Mouse (Mus musculus): ENCODE data around the gene Haus3. TPM values are rescaled to one million over a fixed set of nuclear protein-coding genes. Genes with fewer than 3 reads are reported as not detected.

Haus3 gene
- total RNA-seq, 2 experiments from 2014 or later, result 5.1 to 5.5 TPM

- DNase-seq (ENCODE audit: low spot score in 2 of 2), result no peak
- intact Hi-C loops (cut with DNase I), result no loop called here
These were observed 3.5 kb downstream of the Haus3 start for GRCm38 (mm10) chr5:34165793-34166192.

- intact Hi-C loops (cut with DNase I), result loop anchor here (10.0 kb wide), 1 partner anchor 54 kb away; no protein-coding TSS in a partner anchor
- no peak for DNase-seq (ENCODE audit: low spot score in 2 of 2)
These were observed 20.9 kb downstream of the Haus3 start for GRCm38 (mm10) chr5:34148476-34148875.

- DNase-seq (ENCODE audit: low spot score in 2 of 2), result no peak
- intact Hi-C loops (cut with DNase I), result loop anchor here (10.0 kb wide), 1 partner anchor 53 kb away; no protein-coding TSS in a partner anchor
These were observed 21.8 kb downstream of the Haus3 start for GRCm38 (mm10) chr5:34147554-34147953.

GRCm38 (mm10) chr5:34139751-34140150, 29.6 kb downstream of the Haus3 start:
- intact Hi-C loops (cut with DNase I), result loop anchor here (10.0 kb wide), 1 partner anchor 45 kb away; no protein-coding TSS in a partner anchor
- DNase-seq (ENCODE audit: low spot score in 2 of 2), result peak; percentile 21 to 50

- intact Hi-C loops (cut with DNase I), result no loop called here
- peak; percentile 5 to 9 for DNase-seq (ENCODE audit: low spot score in 2 of 2)
These were observed 36.6 kb downstream of the Haus3 start for GRCm38 (mm10) chr5:34132731-34133130.

- intact Hi-C loops (cut with DNase I), result no loop called here
These were observed 45.2 kb downstream of the Haus3 start for GRCm38 (mm10) chr5:34124131-34124530.

GRCm38 (mm10) chr5:34119121-34119856, 50.0 kb downstream of the Haus3 start:
- intact Hi-C loops (cut with DNase I), result no loop called here
- peak; percentile 5 to 26 for DNase-seq (ENCODE audit: low spot score in 2 of 2)

More at GRCm38 (mm10) chr5:34124131-34124530, 45.2 kb downstream of the Haus3 start:
- no peak for DNase-seq (ENCODE audit: low spot score in 2 of 2)

GRCm38 (mm10) chr5:34105681-34106080, 63.6 kb downstream of the Haus3 start:
- peak in 1 of 2 experiments; percentile 2 for DNase-seq (ENCODE audit: low spot score in 2 of 2)
- intact Hi-C loops (cut with DNase I), result no loop called here

Other genes starting within 250 kb of the Haus3 start
- 10 to 100 TPM; 18.3 to 19.4 TPM for gene Nelfa, start 233.1 kb downstream of the Haus3 start, total RNA-seq (2021)
- 100 to 1,000 TPM; 101 to 117 TPM for gene Gm1673, start 186.1 kb downstream of the Haus3 start, total RNA-seq (2021)
- gene Nat8l, start 173.5 kb downstream of the Haus3 start, total RNA-seq (2021), result 100 to 1,000 TPM; 123 to 129 TPM
- under 1 TPM; 0.79 to 0.91 TPM for gene Poln, start 79 bp downstream of the Haus3 start, total RNA-seq (2021)
- 10 to 100 TPM; 75.4 to 87.4 TPM for gene Mxd4, start 18.2 kb upstream of the Haus3 start, total RNA-seq (2021)
- gene Zfyve28, start 118.9 kb upstream of the Haus3 start, total RNA-seq (2021), result 10 to 100 TPM; 38.2 to 40.0 TPM
- gene Cfap99, start 119.1 kb upstream of the Haus3 start, total RNA-seq (2021), result under 1 TPM; 0.51 to 0.59 TPM
- gene Rnf4, start 166.8 kb upstream of the Haus3 start, total RNA-seq (2021), result 10 to 100 TPM; 82.3 to 86.0 TPM
- 10 to 100 TPM; 41.0 to 41.8 TPM for gene Fam193a, start 200.4 kb upstream of the Haus3 start, total RNA-seq (2021)